Mouse (Mus musculus) stomach, embryonic 15.5 days (tissue): Measurements from ENCODE around the gene Pygm. TPM values are rescaled to one million over a fixed set of nuclear protein-coding genes. Genes with fewer than 3 reads are reported as not detected.

ENCODE experiments used
- ATAC-seq: fragments of 200-750 bp; cut with Nextera tagmentation; 2 replicates; pipeline ENCODE4 v1.8.0; 2017; ENCODE audit warnings: low read depth, moderate number of reproducible peaks, moderate TSS enrichment; ENCODE audit not compliant: insufficient read depth, low FRiP score
- H3K27ac ChIP-seq: fragments of 300-500 bp; sonication (generic); 2 replicates; pipeline ENCODE4 v1.5.1; 2015; ENCODE audit warnings: mild to moderate bottlenecking, inconsistent platforms
- H3K27me3 ChIP-seq: fragments of 300-500 bp; sonication (generic); replicated peaks from 2 replicates; pipeline ENCODE4 v1.6.1; 2015; ENCODE audit warnings: inconsistent platforms
- H3K36me3 ChIP-seq: fragments of 300-500 bp; sonication (generic); 2 replicates; pipeline ENCODE4 v1.6.1; 2015; ENCODE audit warnings: inconsistent platforms
- H3K4me1 ChIP-seq: fragments of 300-500 bp; sonication (generic); 2 replicates; pipeline ENCODE4 v1.6.1; 2015; ENCODE audit warnings: inconsistent platforms
- H3K4me2 ChIP-seq: fragments of 300-500 bp; sonication (generic); 2 replicates; pipeline ENCODE4 v1.6.1; 2015; ENCODE audit warnings: mild to moderate bottlenecking, inconsistent platforms
- H3K4me3 ChIP-seq: fragments of 300-500 bp; sonication (generic); replicated peaks from 2 replicates; pipeline ENCODE4 v1.5.1; 2015; ENCODE audit warnings: inconsistent platforms
- H3K9ac ChIP-seq: fragments of 300-500 bp; sonication (generic); 2 replicates; pipeline ENCODE4 v1.6.1; 2015; ENCODE audit warnings: inconsistent platforms
- H3K9me3 ChIP-seq: fragments of 300-500 bp; sonication (generic); 2 replicates; pipeline ENCODE4 v1.6.1; 2016; ENCODE audit warnings: inconsistent platforms
- WGBS: fragments of 180-500 bp; shearing (Covaris S2); methylation state at CpG from one replicate; pipeline ENCODE4 v1.1.7; 2015; 5-methylcytosine and 5-hydroxymethylcytosine counted together
- polyA plus RNA-seq: library from polyadenylated mRNA; unstranded; fragments of >200 nt; fragmentation: Nextera tagmentation; extraction: Ambion mirVana; gene quantifications from 2 replicates; pipeline ENCODE4 v1.2.1, GENCODE M21; 2015

The Pygm gene
- polyA plus RNA-seq, 1 experiment from 2014 or later, result 10.3 TPM

DNA sequence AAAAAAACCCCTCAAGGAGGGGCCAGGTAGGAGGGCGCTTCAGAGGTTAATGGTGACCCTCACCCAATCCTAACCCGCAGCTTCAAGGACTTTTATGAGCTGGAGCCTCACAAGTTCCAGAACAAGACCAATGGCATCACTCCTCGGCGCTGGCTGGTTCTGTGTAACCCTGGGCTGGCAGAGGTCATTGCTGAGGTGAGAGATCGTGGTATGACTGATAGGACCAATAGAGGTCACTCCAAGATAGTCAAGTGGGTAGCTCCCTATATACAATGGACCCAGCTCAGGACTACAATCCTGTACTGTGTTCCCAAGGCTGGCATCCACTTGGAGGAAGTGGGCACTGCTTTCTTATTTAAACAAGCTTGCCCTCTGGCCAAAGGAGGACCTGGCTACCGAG, 6.1 kb downstream of the Pygm start:
- Histone ChIP-seq H3K27ac (no peak overlapping the region), H3K4me2 (peak overlapping the region; percentile 54), H3K4me1 (peaks cover 12% of the 10 kb centered on the region), H3K36me3 (no peaks in the 10 kb centered on the region), H3K4me3 (peak overlapping the region; percentile 35; the same call in 1 of the 2 replicates), H3K9me3 (no peaks in the 10 kb centered on the region), H3K27me3 (no peaks in the 10 kb centered on the region), H3K9ac (no peak overlapping the region)
- 49% methylated on average over 6 of the region's 6 CpGs for WGBS
- ATAC-seq, result no peak

DNA sequence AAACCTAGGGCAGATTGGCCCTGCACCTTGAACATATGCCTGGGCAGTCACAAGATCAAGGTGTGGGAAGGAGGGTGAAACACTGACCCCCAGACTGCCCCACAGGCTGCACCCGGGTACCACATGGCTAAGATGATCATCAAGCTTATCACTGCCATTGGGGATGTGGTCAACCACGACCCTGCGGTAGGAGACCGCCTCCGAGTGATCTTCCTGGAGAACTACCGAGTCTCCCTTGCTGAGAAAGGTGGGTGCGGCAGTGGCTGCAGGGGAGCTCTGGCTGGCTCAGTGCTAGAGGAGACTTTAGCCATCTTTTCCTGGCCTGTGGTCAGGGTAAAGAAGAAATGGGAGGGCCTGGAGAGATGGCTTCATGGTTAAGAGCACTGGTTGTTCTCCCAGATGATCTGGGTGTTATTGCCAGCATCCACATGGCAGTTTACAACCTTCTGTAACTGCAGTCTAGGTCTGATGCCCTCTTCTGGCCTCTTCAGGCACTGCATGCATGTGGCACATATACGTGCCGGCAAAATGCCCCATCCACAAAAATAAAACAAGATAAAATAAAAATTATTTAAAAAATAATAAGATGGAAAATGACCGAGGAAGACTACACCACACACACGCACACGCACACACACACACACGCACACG, 8.7 kb downstream of the Pygm start:
- no peak for ATAC-seq
- Histone ChIP-seq H3K36me3 (no peaks in the 10 kb centered on the region), H3K27ac (no peak overlapping the region), H3K27me3 (peaks cover 4% of the 10 kb centered on the region; the same call in 1 of the 2 replicates), H3K4me3 (no peak overlapping the region), H3K4me1 (peaks cover 8% of the 10 kb centered on the region; the same call in 1 of the 2 replicates), H3K9me3 (no peaks in the 10 kb centered on the region), H3K4me2 (no peak overlapping the region), H3K9ac (no peak overlapping the region)
- WGBS, result 87% methylated on average over 14 of the region's 14 CpGs

DNA sequence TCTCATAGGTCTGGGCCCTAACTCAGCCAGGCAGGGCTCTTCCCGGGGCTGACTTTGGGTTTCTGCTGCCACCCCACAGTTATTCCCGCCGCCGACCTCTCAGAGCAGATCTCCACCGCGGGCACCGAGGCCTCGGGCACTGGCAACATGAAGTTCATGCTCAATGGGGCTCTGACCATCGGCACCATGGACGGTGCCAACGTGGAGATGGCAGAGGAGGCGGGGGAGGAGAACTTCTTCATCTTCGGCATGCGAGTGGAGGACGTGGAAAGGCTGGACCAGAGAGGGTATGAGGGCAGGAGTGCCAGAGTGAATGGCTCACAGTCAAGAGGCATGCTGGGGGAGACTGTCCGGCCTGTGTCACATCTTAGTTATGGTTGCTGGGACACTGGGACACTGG, 9.4 kb downstream of the Pygm start:
- H3K9ac ChIP-seq, result no peak overlapping the region
- peaks cover 4% of the 10 kb centered on the region; the same call in 1 of the 2 replicates for H3K27me3 ChIP-seq
- no peaks in the 10 kb centered on the region for H3K9me3 ChIP-seq
- no peak overlapping the region for H3K4me2 ChIP-seq
- H3K27ac ChIP-seq, result no peak overlapping the region
- H3K36me3 ChIP-seq, result no peaks in the 10 kb centered on the region
- H3K4me3 ChIP-seq, result no peak overlapping the region
- WGBS, result 89% methylated on average over 16 of the region's 16 CpGs
- no peak for ATAC-seq
- H3K4me1 ChIP-seq, result peaks cover 14% of the 10 kb centered on the region; the same call in 1 of the 2 replicates

DNA sequence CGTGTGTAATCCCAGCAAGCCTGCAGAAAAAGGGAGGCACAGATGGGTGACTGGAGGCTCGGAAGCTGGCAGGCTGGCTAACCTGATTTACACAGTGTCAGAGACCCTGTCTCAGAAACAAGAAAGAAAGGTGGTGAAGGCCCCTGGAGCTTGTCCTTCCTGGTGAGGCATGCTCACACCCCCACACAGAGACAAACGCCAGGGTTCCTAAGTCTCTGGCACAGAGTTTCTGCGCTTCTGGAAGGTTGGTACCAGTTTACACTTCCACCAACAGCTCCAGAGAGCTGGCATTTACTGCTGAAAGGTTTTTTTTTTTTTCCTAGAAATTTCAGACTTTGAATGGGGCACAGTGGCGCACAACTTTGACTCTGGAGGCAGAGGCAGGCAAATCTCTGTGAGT, 12.0 kb downstream of the Pygm start:
- H3K9me3 ChIP-seq, result no peaks in the 10 kb centered on the region
- H3K27ac ChIP-seq, result no peak overlapping the region
- no peak overlapping the region for H3K4me3 ChIP-seq
- no peak overlapping the region for H3K4me2 ChIP-seq
- H3K4me1 ChIP-seq, result peaks cover 26% of the 10 kb centered on the region
- H3K9ac ChIP-seq, result no peak overlapping the region
- H3K36me3 ChIP-seq, result no peaks in the 10 kb centered on the region
- ATAC-seq, result no peak
- peaks cover 15% of the 10 kb centered on the region for H3K27me3 ChIP-seq
- 82% methylated on average over 5 of the region's 5 CpGs for WGBS

DNA sequence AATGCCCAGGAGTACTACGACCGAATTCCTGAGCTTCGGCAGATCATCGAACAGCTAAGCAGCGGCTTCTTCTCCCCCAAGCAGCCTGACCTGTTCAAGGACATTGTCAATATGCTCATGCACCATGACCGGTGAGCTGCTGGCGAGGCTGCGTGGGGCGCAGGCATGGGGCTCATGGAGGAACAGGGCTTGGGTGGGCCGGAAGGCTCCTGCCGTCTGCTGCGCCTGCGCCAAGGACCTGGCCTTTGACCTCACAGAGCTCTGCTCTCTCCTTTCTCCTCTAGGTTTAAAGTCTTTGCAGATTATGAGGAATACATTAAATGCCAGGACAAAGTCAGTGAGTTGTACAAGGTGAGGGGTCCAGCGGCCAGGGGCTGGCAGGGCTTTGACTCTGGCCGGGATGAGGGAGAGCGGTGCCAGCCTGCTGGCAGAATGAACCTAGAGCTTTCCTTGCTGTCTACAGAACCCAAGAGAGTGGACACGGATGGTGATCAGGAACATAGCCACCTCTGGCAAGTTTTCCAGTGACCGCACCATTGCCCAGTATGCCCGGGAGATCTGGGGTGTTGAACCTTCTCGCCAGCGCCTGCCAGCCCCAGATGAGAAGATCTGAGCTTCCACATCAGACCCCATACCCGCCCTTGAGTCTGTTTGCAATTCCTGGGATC, 13.5 kb downstream of the Pygm start:
- no peaks in the 10 kb centered on the region for H3K9me3 ChIP-seq
- H3K4me2 ChIP-seq, result peak overlapping the region; percentile 98; the same call in 1 of the 2 replicates
- WGBS, result 85% methylated on average over 22 of the region's 22 CpGs
- peaks cover 36% of the 10 kb centered on the region for H3K4me1 ChIP-seq
- no peaks in the 10 kb centered on the region for H3K36me3 ChIP-seq
- no peak overlapping the region for H3K9ac ChIP-seq
- ATAC-seq, result no peak
- no peak overlapping the region for H3K27ac ChIP-seq
- no peak overlapping the region for H3K4me3 ChIP-seq
- peaks cover 16% of the 10 kb centered on the region for H3K27me3 ChIP-seq

DNA sequence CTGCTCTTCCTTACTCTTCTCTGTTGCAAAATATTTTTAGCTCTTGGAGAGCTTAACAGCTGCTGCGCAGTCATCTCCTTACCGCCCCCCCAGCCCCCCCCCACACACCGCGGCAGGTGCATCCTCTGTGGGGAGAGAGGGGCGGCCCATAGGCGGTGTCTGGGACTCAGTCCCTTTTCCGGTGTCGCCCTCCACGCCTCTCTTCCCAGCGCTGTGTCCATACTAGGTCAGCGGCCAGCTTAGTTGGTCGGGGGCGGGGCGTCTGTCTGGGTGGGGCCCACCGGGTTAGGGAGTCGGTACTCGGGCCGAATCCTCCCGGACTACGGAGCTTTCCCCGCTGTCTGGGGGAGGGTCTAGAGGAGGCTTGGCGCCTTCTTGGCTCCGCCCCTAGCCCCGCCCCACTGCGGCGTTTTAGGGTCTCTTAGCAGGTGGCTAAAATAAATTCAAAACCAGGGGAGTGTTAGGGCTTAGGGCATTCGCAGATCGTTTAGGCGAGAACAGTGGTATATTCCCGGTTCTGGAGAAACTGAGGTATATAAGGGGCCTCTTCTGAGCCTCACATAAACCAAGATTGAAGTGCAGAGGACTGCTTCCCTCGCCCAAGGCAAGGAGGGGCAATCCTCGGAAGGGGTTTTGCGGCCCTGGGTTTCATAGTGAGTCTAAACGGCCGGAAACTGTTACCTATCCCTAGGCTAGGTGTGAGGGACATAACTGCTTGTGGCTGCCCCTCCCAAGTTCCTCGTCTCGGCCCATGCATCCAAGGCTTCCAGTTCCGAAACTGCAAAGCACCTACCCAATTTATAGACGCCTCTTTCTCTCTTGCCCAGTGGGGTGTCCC, 14.5 kb downstream of the Pygm start:
- Histone ChIP-seq H3K27me3 (peaks cover 19% of the 10 kb centered on the region), H3K4me1 (peaks cover 37% of the 10 kb centered on the region), H3K9me3 (no peaks in the 10 kb centered on the region), H3K36me3 (no peaks in the 10 kb centered on the region), H3K9ac (peak overlapping the region; percentile 22; the same call in 1 of the 2 replicates), H3K27ac (peak overlapping the region; percentile 67), H3K4me3 (peak overlapping the region; percentile 51), H3K4me2 (peak overlapping the region; percentile 98)
- peak; percentile 59; the same call in 1 of the 2 replicates for ATAC-seq
- under 1% methylated on average over 39 of the region's 39 CpGs for WGBS

DNA sequence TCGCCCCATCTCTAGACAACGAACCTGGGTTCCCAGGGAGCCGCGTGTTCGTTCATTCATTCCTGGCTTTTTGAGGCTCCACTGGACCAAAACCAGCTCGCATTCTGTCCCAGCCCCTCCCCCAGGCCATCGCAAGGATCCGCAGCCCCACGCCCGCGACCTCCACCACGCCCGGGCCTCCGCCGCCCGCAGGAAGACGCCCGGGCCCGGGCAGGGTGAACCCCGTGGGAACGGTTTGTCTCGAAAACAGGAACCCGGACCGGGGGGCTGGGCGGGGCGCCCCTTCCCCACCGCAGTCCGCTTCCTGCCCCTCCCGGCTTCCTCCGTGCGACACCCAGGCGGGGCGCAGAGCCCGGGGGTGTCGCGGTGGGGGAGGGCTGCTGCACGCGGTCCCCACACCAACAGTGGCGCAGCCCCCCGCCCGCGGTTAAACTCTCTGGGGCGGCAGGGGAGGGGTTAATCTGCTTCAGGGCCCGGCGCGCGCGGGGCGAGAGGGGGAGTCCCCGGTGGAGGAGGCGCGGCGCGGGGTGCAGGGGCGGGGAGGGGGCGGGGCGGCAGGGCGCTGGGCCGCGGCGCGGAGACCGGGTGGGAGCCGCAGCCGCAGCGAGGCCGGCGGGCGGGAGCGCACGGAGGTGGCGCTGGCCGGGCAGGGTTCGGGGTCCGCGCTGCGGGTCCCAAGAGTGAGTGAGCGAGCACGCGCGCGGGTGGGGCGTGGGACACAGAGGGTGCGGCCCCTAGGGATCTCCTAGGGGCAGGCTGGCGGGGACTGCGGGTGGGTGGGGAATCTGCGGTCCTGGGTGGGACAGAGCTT, 15.3 kb downstream of the Pygm start, which contains the start of gene Rasgrp2:
Gene Rasgrp2, plus strand, starts transcription at position 56 of the 811 bp plus-strand sequence.
- peak within 1 kb of the TSS; percentile 51 for H3K4me3 ChIP-seq
- H3K9ac ChIP-seq, result peak within 1 kb of the TSS; percentile 22; the same call in 1 of the 2 replicates
- no peaks in the 10 kb centered on the region for H3K36me3 ChIP-seq
- H3K4me1 ChIP-seq, result peaks cover 37% of the 10 kb centered on the region
- WGBS, result under 1% methylated on average over 82 of the region's 87 CpGs
- H3K27ac ChIP-seq, result peak within 1 kb of the TSS; percentile 67
- no peak for ATAC-seq
- H3K4me2 ChIP-seq, result peak within 1 kb of the TSS; percentile 98
- peaks cover 19% of the 10 kb centered on the region for H3K27me3 ChIP-seq
- H3K9me3 ChIP-seq, result no peaks in the 10 kb centered on the region

DNA sequence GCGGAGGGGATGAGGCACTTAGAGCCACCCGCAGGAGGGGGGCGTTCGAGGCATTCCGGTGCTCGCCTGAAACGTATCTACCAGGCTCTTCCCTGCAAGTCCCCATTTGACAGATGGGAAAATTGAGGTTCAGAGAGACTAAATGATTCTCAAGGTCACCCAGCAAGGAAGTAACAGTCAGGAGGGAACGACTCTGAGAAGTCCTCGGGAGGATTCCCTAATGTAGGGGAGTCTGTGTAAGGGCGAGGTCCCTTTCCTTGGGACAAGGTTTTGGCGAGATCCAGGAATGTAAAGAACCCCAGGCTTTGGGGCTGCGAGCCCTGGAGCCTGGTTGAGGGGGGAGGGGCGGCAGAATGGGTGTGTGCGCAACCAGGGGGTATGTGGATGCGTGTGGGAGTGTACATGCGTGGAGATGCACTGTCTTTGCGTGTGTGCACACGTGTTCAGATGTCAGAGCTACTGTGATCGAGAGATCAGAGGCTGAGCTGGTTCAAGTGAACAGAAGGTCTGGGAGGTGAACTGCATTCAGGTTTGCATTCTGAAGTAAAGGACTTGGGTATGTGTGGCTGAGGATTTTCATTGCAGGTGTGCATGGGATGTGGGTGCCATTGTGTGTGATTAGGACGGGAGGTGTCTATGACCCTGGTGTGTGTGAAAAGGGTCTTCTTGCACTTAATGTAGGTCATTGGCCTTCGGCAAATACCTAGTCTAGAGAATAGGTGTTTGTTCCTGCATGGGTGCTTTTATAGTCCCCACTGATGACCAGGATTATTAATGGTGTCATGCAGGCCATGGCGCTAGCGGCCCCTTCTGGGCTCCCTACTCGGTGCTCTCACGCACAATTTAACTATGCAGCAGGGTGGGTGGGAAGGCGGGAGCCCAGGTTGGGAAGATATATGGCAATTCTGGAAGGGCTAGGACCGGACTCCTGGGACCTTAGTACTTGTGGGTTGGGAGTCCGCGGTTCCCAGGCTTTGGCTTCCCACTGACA, 16.2 kb downstream of the Pygm start:
- WGBS, result 2% methylated on average over 29 of the region's 29 CpGs
- Histone ChIP-seq H3K27ac (peak overlapping the region; percentile 67; the same call in 1 of the 2 replicates), H3K4me1 (peaks cover 37% of the 10 kb centered on the region), H3K9me3 (no peaks in the 10 kb centered on the region), H3K27me3 (peaks cover 19% of the 10 kb centered on the region), H3K36me3 (no peaks in the 10 kb centered on the region), H3K4me3 (peak overlapping the region; percentile 51), H3K9ac (no peak overlapping the region), H3K4me2 (peak overlapping the region; percentile 98)
- no peak; the same call in 1 of the 2 replicates for ATAC-seq

DNA sequence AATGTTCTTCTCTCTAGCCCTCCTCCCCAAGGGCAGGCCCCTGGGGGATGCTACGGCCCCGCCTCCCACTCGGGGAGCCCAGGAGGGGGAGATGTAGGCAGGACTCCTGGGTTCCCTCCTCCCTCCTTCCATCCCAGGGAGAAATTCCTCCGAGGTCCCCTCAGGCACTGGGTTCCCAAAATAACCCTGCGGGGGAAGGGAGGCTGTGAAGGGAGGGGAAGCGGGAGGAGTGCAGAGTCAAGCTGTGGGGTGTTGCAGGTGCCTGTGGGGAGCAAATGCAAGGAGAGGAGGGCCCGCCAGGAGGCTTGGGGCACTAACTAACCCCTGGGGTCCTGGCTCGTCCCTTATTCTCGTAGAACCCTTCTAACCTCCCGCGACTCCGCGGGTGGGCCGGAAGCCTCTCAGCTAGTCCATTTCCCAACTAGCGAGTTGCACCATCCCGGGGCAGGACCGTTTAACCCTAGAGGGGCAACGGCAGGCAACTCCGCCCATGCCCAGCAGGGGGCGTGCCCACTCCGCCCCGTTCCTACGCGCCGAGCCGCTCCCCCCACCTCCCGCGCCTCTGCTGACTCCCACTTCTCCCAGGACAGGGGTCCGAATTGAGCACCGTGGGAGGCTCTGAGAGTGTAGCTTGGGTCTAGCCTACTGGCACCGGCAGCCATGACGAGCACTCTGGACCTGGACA, 17.1 kb downstream of the Pygm start:
- peak; percentile 19; the same call in 1 of the 2 replicates for ATAC-seq
- H3K36me3 ChIP-seq, result no peaks in the 10 kb centered on the region
- no peak overlapping the region for H3K9ac ChIP-seq
- H3K27me3 ChIP-seq, result peaks cover 19% of the 10 kb centered on the region
- under 1% methylated on average over 32 of the region's 32 CpGs for WGBS
- no peaks in the 10 kb centered on the region for H3K9me3 ChIP-seq
- peak overlapping the region; percentile 67 for H3K27ac ChIP-seq
- H3K4me3 ChIP-seq, result peak overlapping the region; percentile 51
- H3K4me1 ChIP-seq, result peaks cover 37% of the 10 kb centered on the region
- H3K4me2 ChIP-seq, result peak overlapping the region; percentile 98

DNA sequence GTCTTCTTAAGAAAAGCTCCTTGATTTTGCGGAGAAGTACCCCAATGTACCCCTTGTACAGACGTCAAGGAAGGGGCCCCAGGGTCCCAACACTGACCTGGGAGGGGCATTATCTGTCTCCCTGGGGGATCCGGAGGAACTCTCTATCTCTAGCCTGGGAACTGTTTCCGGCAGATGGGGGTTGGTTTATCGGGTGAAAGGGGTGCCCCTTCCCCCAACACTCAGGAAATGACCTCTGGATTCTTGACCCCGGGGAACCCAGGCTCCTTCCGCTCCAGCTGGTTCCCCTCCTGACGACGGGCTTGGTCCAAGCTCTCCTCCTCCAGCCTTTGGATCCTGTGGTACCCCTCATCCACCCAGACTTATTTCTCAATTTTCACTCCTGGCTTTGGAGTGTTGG, 17.8 kb downstream of the Pygm start:
- Histone ChIP-seq H3K27me3 (peaks cover 19% of the 10 kb centered on the region), H3K9ac (no peak overlapping the region), H3K36me3 (no peaks in the 10 kb centered on the region), H3K27ac (no peak overlapping the region), H3K9me3 (no peaks in the 10 kb centered on the region), H3K4me3 (peak overlapping the region; percentile 51), H3K4me2 (peak overlapping the region; percentile 98), H3K4me1 (peaks cover 37% of the 10 kb centered on the region)
- 8% methylated on average over 9 of the region's 9 CpGs for WGBS
- ATAC-seq, result no peak
